Mouse (Mus musculus): ENCODE data around the gene Ces3a.
"Not testable (repeated sequence)": the region's sequence is repeated elsewhere in the genome, so short reads cannot be mapped to it uniquely, and the experiment has no call there.

Gene Ces3a

DNA sequence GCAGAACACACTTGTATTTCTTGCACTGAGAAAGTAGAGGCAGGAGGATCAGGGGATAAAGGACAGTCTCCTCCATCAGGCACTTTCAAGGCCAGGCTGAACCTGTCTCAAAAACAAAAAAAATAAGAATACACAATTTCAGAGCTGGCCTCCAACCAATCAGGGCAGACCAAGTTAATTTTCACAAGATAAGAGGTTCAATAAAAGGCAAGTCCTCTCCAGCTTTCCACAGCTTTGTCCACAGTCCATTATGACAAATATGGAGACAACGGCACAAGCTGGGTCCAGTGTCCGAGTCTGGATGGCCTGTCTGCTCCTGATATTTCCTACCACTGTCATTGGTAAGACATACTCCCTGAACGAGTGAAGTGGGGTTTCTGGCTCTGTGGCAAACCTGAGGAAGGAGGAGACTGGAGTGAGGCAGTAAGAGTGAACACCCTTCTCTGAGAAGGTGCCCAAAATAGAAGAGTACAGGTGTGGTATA, at the start of gene Ces3a:
Gene Ces3a (plus strand): TSS at position 231 of the 484 bp plus-strand sequence.
- in situ Hi-C loops (cut with MboI; ENCODE audit: unreplicated experiment in 2 of 2) = no loop called here

DNA sequence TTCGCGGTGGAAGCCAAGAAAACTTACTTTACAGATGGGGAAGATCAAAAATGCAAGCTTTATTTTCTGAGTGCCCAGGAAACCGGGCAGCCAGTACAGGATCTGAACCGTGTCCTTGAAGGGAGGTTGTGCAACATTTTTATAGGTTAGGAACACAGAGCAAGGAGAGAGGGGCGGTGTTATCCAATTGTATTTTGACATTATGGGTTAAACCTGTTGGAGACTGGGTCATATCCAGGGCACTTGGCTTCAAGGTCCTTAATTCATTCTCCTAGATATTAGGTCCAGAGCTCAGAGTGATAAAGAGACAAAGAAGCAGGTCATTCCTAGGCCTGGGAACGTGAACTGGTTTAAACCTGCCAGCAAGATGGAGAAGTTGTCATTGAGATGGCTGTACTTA, 49.2 kb upstream of the Ces3a start:
- in situ Hi-C loops (cut with MboI; ENCODE audit: unreplicated experiment in 2 of 2) = no loop called here

DNA sequence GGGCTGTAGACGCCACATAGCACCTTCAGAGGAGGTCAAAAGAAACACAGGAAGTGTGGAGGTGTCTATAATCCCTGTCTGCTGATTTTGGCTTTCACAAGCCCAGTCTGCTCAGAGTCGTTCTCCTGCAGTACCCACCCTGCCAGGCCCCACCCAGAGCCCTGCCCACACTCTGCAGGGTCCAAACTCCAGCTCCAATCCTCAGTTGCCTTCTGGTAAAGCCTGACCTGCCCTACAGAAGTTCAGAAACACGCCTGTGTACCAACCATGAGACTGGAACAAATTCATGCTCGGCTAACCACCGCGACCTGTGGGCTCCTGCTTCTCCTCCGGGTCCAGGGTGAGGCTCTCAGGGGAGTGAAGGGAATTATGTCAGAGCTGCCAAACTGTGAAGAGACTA, 47.8 kb upstream of the Ces3a start, which contains the start of gene Ces2h:
Gene Ces2h (plus strand): TSS at position 268 of the 400 bp plus-strand sequence.
- in situ Hi-C loops (cut with MboI; ENCODE audit: unreplicated experiment in 2 of 2) = no loop called here

DNA sequence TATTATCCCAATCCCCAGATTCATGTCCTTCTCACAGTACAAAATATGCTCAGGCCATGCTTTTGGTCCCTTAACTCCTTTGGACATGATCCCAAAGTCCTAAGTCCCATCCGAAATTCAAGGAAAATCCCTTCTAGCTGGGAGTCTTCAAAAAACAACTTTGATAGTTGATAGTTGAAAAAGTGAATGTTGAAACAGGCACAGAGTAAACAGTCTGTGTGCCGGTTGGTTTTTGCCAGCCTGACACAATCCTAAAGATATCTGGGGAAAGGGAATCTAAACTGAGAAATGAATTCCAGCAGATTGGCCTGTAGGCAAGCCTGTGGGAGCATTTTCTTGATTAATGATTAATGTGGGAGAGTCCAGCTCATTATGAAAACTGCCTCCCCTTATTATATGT, 38.4 kb upstream of the Ces3a start:
- in situ Hi-C loops (cut with MboI; ENCODE audit: unreplicated experiment in 2 of 2) = no loop called here

DNA sequence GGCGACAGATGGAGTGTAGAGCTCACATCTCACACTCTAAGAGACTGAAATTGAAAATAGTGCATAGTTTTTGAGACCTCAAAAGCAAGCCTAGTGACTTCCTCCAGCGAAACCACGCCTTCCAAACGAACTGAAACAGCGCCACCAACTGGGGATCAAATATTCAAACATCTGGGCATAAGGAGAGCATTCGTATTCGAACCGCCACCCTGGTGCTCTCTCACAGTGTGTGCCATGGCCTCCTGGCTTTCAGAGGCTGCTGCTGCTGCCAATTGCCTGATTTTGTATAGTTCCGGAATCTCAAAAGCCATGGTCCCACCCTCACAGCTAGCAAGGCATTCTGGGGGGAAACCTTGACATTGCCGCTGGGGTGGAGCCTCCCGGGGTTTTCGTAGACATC, 37.3 kb upstream of the Ces3a start:
- in situ Hi-C loops (cut with MboI; ENCODE audit: unreplicated experiment in 2 of 2) = no loop called here

DNA sequence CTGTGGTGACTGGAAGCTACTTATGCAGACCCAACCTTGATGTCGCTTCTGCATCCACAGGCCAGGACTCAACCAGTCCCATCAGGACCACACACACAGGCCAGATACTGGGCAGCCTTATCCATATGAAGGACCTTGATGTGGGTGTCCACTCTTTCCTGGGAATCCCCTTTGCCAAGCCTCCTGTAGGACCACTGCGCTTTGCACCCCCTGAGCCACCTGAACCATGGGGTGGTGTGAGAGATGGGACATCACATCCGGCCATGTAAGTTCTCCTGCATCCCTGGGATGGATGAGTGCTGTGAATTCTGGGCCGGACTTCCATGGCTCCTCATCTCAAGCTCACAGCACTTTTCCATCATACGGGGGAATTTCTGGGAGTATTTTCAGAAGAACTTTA, 34.0 kb upstream of the Ces3a start:
- in situ Hi-C loops (cut with MboI; ENCODE audit: unreplicated experiment in 2 of 2) = no loop called here

DNA sequence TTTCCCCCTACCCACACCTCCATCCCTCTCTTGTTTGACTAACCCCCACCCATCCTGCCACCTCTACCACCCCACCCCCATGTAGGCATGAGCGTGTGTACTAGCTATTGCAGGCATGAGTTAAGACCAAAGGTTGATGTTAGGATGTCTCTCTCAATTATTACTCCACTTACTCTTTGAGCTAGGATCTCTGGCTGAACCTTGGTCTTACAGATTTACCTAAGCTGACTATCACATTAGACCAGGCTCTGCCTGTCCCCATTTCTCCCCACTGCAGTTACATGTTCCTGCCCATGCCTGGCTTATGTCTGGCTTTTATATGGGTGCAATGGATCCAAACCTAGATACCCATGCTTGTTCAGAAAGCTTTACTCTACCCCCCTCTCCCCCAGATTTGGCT, 26.4 kb upstream of the Ces3a start:
- in situ Hi-C loops (cut with MboI; ENCODE audit: unreplicated experiment in 2 of 2) = loop anchor here in 1 of 2 experiments (10.0 kb wide), 1 partner anchor 417 kb away; no protein-coding TSS in a partner anchor

DNA sequence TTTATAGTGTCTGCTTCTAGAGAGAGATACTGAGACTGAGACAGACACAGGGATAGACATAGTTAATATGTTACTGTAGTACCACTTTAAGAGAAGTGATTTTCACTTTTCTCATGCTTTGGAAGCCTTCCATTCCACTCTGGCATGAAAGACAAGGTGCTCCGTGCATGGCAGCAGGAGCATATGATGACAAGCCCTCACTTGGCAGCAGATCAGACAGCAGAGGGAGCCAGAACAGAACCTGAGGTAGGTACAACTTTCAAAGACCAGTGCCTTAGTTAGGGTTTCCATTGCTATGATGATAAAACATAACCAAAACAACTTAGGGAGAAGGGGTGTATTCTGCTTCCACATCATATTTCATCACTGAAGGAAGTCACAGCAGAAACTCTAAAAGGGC, 25.3 kb upstream of the Ces3a start:
- in situ Hi-C loops (cut with MboI; ENCODE audit: unreplicated experiment in 2 of 2) = loop anchor here in 1 of 2 experiments (10.0 kb wide), 1 partner anchor 418 kb away; no protein-coding TSS in a partner anchor

DNA sequence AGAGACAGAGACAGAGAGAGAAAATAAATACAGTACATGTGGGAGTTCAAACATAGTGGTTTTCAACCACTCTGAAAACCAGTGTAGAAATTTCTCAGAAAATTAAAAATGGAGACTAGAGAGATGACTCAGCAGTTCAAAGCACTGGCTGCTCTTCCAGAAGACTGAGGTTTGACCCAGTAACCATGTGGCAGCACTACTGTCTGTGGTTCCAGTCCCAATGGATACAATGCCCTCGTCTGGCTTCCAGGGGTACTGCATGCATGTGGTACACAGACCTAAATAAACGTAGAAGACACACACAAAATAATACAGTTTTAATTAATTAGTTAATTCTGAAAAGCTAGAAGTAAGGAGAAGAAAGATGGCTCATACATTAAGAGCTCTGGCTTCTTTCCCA, 23.4 kb upstream of the Ces3a start:
- in situ Hi-C loops (cut with MboI; ENCODE audit: unreplicated experiment in 2 of 2) = loop anchor here in 1 of 2 experiments (10.0 kb wide), 1 partner anchor 420 kb away; no protein-coding TSS in a partner anchor

DNA sequence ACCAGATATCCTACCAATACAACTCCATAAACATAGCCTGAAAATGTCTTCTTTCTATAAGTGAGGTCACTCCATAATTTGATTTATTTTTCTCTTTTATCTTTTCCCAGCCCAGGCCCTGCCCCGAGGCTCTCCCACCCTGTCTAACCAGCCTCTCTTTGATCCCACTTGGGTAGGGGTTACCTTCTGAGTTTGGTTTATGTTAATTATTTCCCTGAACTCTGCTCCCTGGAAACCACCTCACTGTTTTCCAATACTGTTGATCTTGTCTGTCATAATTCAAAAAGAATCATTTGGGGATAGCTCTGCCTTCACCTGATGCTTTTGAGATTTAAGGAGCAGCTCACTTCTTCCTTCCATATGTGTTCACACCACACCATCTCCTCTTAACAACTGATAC, 4.9 kb upstream of the Ces3a start:
- in situ Hi-C loops (cut with MboI; ENCODE audit: unreplicated experiment in 2 of 2) = no loop called here

DNA sequence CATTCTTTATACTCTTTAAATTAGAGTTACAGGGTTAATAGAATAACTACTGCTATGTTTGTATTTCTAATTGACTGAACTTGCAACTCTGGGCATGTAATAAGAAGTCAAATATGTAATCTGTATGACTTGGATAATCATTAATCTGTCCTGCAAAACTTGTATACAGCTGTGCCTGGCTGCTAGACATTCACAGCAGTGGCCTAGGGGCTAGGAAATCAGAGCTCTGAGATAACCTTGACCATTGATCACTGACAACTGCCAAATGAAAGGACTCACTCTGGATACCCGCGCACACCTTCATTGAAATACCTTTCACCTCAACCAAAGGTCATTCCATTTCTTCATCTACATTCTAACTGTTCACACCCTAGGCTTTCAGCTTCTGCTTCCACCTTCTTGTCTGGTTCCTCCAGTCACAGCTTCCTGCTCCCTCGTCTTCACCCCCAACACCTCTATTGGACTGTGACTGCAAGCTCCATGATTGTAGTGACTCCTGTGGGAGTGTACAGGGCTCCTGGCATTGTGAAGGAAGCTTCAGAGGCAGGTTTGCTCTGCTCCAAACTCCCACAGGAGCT, 2.5 kb upstream of the Ces3a start:
- in situ Hi-C loops (cut with MboI; ENCODE audit: unreplicated experiment in 2 of 2) = no loop called here

DNA sequence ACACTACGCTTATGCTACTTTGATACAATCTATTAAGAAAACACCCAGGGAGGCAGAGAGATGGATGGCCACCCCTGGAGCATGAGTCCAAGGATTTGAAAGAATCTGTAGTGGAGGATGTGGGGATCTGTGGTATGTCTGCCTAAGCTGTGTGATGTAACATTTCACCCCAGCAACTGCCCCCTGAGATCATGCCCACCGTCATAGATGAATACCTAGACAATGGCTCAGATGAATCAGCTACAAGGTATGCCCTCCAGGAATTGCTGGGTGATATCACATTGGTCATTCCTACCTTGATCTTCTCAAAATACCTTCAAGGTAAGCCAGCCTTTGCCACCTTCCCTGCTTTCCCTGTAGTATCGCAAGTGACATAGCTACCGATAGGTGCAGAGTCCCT, 7.8 kb downstream of the Ces3a start:
- in situ Hi-C loops (cut with MboI; ENCODE audit: unreplicated experiment in 2 of 2) = no loop called here

DNA sequence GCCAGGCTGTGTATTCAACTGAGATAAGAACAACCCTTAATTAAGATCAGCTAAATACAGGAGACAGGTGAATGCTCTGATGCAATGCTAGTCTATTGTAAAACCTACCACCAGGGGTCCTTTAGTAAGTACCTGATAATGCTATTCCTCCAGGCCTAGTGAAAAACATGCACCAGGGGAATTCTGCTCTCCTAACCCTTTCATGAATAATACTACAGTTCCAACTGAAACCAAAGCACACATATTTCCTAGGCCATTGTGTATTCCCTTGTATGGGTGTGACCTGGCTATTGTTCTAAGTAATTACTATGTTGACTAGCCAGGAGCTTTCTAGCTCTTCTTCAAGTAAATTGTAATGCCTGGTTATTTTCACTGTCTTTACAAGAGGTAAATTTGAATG, 11.7 kb downstream of the Ces3a start:
- in situ Hi-C loops (cut with MboI; ENCODE audit: unreplicated experiment in 2 of 2) = no loop called here

DNA sequence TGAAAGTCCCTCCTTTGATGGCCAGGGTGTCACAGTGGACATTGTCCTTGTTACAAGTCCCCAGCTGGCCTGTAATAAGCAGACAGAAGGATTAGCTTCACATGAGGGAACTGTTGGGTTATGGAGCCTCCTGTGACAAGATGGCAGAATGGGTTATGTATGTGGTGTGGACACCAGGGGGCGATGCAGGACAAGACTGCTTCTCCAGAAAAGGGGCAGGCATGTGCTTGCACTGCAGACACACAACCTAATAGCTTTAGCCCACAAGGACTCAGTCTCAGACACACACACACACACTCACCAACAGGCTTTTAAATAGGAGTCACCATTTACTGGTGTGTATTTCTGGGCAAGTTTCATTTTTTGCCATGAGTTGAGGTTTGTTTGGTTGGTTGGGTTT, 18.4 kb downstream of the Ces3a start:
- in situ Hi-C loops (cut with MboI; ENCODE audit: unreplicated experiment in 2 of 2) = no loop called here

DNA sequence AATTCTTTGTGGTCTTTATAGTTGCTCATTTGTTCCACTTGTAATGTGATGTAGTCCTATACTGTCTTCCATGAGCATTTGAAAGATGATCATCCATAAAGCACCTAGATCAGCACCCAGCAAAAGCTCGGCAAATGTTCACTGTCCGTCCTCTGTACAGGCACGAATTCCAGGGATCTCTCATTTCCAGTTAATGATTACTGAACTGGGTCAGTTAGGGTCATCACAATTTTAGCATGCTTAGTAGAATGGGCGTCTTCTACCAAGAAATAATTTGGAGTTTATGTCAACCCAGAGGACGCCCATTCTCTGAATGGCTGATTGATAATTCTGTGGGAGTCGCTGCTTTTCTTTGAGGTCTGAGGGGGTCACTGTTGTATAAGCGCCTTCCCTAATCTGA, 19.5 kb downstream of the Ces3a start:
- in situ Hi-C loops (cut with MboI; ENCODE audit: unreplicated experiment in 2 of 2) = not testable (repeated sequence)

DNA sequence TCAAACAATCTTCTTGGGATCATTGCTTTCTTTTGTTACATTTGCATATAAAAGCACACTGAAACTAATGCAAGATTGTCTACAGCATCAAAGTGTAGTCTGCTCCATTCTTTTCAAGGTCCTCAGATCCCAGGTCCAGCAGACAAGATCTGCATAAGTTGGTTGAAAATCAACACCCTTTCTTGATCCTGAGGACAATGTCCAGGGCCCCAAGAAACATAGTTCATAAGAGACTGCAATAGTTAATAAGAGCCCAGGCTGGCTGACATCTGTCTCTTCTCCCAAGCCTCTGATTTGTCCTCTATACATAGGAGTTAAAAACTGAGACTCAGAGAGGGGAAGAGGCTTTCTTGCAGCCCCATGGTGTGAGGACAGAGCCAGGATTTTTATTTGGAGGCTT, 20.6 kb downstream of the Ces3a start:
- in situ Hi-C loops (cut with MboI; ENCODE audit: unreplicated experiment in 2 of 2) = no loop called here

DNA sequence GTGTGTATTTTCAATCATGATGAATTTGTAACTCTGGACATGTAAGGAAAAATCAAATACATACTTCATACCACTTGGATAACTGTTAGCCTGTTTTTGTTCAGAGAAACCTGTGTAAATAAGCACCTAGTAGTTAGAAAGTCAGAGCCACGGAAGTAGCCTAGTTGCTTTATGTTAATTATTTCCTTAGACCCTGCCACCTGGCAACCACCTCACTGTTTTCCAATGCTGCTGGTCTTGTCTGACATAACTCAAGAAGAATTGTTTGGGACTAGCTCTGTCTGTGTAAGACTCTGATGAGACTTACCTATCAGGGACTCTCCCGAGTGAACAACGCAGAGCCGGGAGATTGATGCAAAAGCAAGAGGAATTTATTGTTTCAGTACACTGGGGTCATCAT, 28.2 kb downstream of the Ces3a start:
- in situ Hi-C loops (cut with MboI; ENCODE audit: unreplicated experiment in 2 of 2) = no loop called here

DNA sequence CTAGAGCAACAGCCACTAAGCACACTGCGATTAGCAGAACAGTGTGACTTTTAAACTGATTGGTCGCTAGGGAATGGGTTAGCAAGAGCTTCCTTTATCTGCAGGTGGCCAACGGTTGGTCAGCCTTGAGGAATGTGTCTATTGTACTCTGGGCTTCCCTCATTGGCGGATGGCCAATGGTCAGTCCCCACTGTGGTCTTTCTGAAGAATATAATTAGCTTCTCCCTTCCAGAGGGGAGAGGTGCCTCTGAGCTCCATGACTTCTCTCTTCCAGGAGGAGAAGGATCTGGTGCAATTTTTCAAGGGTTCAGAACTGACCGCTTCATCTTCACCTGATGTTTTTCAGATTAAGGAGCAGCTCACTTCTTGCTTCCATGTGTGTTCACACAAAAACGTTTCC, 28.7 kb downstream of the Ces3a start:
- in situ Hi-C loops (cut with MboI; ENCODE audit: unreplicated experiment in 2 of 2) = no loop called here

DNA sequence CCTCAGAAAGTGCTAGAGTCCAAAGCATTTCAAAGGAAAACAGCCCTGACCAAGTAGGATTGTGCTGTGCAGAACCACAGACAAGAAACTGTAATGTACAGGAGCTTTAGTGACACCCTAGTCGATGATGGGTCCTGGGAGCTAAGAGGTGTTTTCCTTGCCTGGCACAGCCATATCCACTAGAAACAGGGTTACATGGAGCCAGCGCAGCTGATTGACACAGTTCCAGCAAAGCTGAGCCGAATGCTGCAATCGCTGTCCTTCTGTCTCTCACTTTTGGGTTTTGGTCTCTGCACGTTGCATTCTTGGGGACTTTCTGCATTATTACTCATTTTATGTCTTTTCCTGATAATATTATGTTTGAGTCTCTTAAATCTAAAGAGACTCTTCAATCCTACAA, 30.2 kb downstream of the Ces3a start:
- in situ Hi-C loops (cut with MboI; ENCODE audit: unreplicated experiment in 2 of 2) = no loop called here

DNA sequence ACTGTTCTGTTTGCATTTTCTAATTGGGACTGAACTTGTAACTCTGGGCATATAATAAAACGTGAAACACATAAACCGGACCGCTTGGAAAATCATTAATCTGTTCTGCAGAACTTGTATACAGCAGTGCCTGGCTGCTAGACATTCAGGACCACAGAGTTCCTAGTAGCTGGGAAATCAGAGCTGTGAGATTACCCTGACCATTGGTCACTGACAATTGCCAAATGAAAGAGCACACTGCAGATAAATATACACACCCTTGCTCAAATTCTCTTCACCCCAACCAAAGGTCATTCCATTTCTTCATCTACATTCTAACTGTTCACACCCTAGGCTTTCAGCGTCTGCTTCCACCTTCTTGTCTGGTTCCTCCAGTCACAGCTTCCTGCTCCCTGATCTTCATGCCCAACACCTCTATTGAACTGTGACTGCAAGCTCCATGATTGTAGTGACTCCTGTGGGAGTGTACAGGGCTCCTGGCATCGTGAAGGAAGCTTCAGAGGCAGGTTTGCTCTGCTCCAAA, 32.5 kb downstream of the Ces3a start:
- in situ Hi-C loops (cut with MboI; ENCODE audit: unreplicated experiment in 2 of 2) = no loop called here

DNA sequence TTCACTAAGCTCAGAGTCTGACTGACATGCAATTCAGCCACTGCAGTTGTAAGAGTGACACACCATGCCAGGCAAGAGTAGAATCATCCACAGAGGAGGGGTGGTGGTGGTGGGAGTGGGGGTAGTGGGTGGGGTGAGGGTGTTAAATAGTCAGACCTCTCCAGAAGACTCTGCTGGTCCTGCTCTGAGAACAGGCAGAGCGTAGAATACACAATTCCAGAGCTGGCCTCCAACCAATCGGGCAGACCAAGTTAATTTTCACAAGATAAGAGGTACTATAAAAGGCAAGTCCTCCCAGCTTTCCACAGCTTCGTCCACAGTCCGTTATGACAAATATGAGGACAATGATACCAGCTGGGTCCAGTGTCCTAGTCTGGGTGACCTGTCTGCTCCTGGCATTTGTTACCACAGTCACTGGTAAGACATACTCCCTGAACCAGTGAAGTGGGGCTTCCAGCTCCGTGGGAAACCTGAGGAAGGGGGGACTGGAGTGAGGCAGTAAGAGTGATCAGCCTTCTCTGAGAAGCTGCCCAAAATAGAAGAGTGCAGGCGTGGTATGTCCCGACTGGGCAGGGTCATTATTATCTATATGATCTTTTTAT, 35.1 kb downstream of the Ces3a start, which contains the start of gene Ces3b:
Gene Ces3b (plus strand): TSS at position 305 of the 602 bp plus-strand sequence.
- in situ Hi-C loops (cut with MboI; ENCODE audit: unreplicated experiment in 2 of 2) = no loop called here

DNA sequence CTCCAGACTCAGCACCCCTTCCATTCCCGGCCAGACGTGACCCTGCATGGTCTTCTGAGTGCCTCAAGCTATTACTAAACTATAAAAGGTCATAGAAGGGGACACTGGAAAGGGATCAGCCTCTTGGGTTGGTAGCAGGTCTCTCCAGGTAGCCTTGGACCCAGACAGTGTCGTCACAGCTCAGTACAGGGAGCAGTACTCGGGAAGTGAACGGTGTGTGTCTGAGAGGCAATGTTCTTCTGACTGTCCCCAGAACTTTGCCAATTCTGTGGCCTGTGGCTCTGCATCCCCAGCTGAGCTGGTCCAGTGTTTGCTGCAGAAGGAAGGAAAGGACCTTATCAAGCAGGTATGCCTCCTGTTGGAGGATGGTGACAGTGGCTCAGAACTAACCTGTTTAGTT, 39.8 kb downstream of the Ces3a start:
- in situ Hi-C loops (cut with MboI; ENCODE audit: unreplicated experiment in 2 of 2) = not testable (repeated sequence)

All from v-Abl transformed pro-B cells (cell line).